Mouse (Mus musculus) macrophage (primary cell): ENCODE measurements around the gene Gm11397. TPM values are rescaled to one million over a fixed set of nuclear protein-coding genes. Genes with fewer than 3 reads are reported as not detected.
"Not testable (repeated sequence)": the region's sequence is repeated elsewhere in the genome, so short reads cannot be mapped to it uniquely, and the experiment has no call there.

ENCODE experiments used
- H3K27ac ChIP-seq: fragments of 350-480 bp; formaldehyde crosslinking; 2 replicates; pipeline ENCODE4 v1.9.0; 2021
- H3K36me3 ChIP-seq: fragments of 350-480 bp; formaldehyde crosslinking; 2 replicates; pipeline ENCODE4 v1.9.0; 2021; ENCODE audit errors: inconsistent target
- H3K4me3 ChIP-seq: fragments of 350-480 bp; formaldehyde crosslinking; 2 replicates; pipeline ENCODE4 v1.9.0; 2021; ENCODE audit errors: inconsistent target
- H3K79me2 ChIP-seq: fragments of 350-480 bp; formaldehyde crosslinking; 2 replicates; pipeline ENCODE4 v1.9.0; 2021; ENCODE audit errors: inconsistent target
- WGBS: methylation state at CpG from one replicate; pipeline ENCODE4 v1.1.7; 2026; ENCODE audit warnings: inconsistent platforms; ENCODE audit not compliant: missing documents; 5-methylcytosine and 5-hydroxymethylcytosine counted together
- polyA plus RNA-seq: library from polyadenylated mRNA; stranded (reverse); fragments of 250-400 nt; gene quantifications from 3 replicates; pipeline ENCODE4 v1.2.4, GENCODE M21; 2018; ENCODE audit warnings: inconsistent platforms
- total RNA-seq, 78 experiments: library from RNA; depleted of rRNA; stranded (reverse); fragments of 250-400 nt; gene quantifications; 1 replicate in 9 of 78; 2 replicates in 24 of 78; 3 replicates in 43 of 78; 4 replicates in 2 of 78; pipeline ENCODE4 v1.2.4; 2018; ENCODE audit warnings: inconsistent platforms in 56 of 78

The Gm11397 gene
- total RNA-seq (2018; cell fraction: chromatin; rRNA removed): not detected
- total RNA-seq (2018; cell fraction: cytosol; rRNA removed): not detected
- total RNA-seq (2018; cell fraction: nucleus; rRNA removed): not detected
- not detected in 3 replicates for polyA plus RNA-seq

- H3K36me3 ChIP-seq, H3K4me3 ChIP-seq, H3K27ac ChIP-seq, H3K79me2 ChIP-seq: not testable (repeated sequence)
- WGBS: no CpG with 5 or more reads among the region's 2 CpGs
Observed at GRCm38 (mm10) chr13:33395461-33395860, at the start of gene Gm11397. TSS of gene Gm11397 (plus strand) at chr13:33395761.

- WGBS: no CpG with 5 or more reads among the region's 1 CpGs
- H3K36me3 ChIP-seq, H3K79me2 ChIP-seq, H3K4me3 ChIP-seq, H3K27ac ChIP-seq: not testable (repeated sequence)
Observed at GRCm38 (mm10) chr13:33356666-33357065, 38.9 kb upstream of the Gm11397 start.

- H3K27ac ChIP-seq, H3K4me3 ChIP-seq, H3K79me2 ChIP-seq, H3K36me3 ChIP-seq: not testable (repeated sequence)
Observed at GRCm38 (mm10) chr13:33432714-33433113, 37.2 kb downstream of the Gm11397 start.

Other genes with a start within 250 kb of the Gm11397 start
- gene Serpinb9c, start 236.0 kb upstream of the Gm11397 start, polyA plus RNA-seq: not detected in 3 replicates
- not detected in 3 replicates for gene Serpinb9d, start 202.8 kb upstream of the Gm11397 start, polyA plus RNA-seq
- not detected in 3 replicates for gene Serpinb9e, start 146.1 kb upstream of the Gm11397 start, polyA plus RNA-seq
- gene Serpinb9f, start 71.7 kb upstream of the Gm11397 start, polyA plus RNA-seq: not detected in 3 replicates
- not detected in 3 replicates for gene Serpinb9g, start 89.0 kb downstream of the Gm11397 start, polyA plus RNA-seq